Mouse (Mus musculus): Measurements from ENCODE around the gene Trhr2.

DNA sequence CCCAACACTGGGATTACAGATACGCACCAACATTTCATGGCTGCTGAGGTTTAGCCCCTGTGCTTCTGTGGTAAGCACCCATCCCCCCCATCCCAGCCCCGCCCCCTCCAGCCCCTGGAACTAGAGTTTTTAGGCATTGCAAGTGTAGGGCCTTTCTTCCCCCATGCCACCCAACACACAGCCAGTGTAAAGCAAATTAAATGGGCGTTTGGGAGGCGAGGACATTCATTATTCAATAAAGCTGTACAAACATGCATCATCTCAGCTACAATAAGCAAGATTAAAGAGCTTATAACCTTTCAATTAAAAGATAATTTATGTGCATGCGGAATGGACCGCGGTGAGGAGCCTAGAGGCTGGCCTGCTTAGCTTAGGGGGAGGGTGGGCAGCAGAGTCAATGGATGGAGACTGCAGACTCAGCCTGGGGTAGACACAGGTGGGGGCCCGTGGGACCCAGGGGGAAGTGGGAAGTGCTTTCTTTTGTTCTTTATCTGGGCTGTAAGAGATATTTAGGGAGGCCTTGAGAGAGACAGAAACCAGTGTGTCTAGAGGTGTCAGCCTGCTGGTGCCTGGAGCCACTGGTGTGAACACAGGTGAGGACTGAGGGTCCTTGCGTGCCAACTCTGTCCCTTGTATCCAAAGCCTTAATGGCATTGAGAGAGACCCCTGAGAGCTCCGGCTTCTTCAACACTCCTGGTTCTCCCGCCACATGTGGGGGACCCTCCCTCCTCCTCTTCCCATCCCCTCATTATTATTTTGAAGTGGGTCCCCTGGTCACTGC, 10.0 kb downstream of the Trhr2 start:
- TF ChIP-seq CTCF (IDR thresholded peaks at IDR 0.05; ENCODE audit: borderline replicate concordance, insufficient read depth, low read depth, low read length) = no peak
- no peak for TF ChIP-seq POLR2A (IDR thresholded peaks at IDR 0.05; ENCODE audit: borderline replicate concordance, insufficient read depth, low read length)

All from cerebellum, adult 2 months (tissue).